Mouse (Mus musculus): ENCODE measurements around the gene Pde3b.

DNA sequence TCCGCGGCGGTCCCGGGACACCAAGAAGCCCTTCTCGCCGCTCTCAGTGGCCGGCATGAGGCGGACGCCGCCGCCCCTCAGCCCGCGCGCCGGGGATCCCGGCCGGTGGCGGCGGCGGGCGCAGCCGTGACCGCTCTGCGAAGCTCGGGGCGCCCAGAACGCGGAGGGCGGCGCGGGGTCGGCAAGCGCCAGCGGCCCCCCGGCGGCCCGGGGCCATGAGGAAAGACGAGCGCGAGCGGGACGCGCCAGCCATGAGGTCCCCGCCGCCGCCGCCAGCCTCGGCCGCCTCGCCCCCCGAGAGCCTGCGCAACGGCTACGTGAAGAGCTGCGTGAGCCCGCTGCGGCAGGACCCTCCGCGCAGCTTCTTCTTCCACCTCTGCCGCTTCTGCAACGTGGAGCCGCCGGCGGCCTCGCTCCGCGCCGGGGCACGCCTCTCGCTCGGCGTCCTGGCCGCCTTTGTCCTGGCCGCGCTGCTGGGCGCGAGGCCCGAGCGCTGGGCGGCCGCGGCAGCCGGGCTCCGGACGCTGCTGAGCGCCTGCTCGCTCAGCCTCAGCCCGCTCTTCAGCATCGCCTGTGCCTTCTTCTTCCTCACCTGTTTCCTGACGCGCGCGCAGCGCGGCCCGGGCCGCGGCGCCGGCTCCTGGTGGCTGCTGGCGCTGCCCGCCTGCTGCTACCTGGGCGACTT is 397 bp downstream of the Pde3b start:
- TF ChIP-seq CTCF (IDR thresholded peaks at IDR 0.05; ENCODE audit: borderline replicate concordance, insufficient read depth, low read length) (no peak), POLR2A (IDR thresholded peaks at IDR 0.05; ENCODE audit: low read depth, low read length) (no peak)
